Mouse (Mus musculus) mouse embryonic stem cell (cell line): ENCODE data around the gene Nol4l.

Experiments used
- in situ Hi-C, 2 experiments: fragments of 300-500 bp; cut with MboI; formaldehyde crosslinking; loops; 1 replicate in 1 of 2; 3 replicates in 1 of 2; pipeline ENCODE4 v1.14.3; 2019 to 2020; ENCODE audit warnings: low sequenced_read_pairs in 2 of 2, low pct_unique_long_range_greater_than_20kb in 1 of 2, mixed read lengths in 1 of 2; ENCODE audit not compliant: unreplicated experiment in 1 of 2

Gene Nol4l

GRCm38 (mm10) chr2:153546972-153547371 lies 17.2 kb upstream of the Nol4l start:
- in situ Hi-C loops = no loop called here

DNA sequence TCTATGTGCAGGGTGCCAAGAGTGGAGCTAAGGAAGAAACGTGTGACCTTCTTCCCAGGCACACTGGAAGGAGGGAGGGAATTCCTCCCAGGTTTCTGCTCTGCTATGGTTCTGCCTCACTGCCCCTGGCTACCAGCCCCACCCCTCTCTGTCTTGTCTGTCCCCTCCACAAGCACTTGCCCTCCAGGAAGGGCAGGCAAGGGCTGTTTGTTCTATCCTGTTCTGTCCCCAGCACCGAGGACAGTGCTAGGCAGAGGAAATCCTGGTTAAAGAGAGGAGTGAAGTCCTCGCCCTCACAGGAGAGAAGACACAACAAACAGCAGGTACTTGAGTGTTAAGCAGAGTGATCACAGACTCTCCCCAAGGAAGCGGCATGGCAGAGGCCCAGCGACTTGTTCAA lies 16.7 kb upstream of the Nol4l start:
- in situ Hi-C loops = no loop called here

GRCm38 (mm10) chr2:153544771-153545170 lies 15.0 kb upstream of the Nol4l start:
- in situ Hi-C loops = no loop called here

GRCm38 (mm10) chr2:153543911-153544730 lies 14.3 kb upstream of the Nol4l start:
- in situ Hi-C loops = no loop called here

DNA sequence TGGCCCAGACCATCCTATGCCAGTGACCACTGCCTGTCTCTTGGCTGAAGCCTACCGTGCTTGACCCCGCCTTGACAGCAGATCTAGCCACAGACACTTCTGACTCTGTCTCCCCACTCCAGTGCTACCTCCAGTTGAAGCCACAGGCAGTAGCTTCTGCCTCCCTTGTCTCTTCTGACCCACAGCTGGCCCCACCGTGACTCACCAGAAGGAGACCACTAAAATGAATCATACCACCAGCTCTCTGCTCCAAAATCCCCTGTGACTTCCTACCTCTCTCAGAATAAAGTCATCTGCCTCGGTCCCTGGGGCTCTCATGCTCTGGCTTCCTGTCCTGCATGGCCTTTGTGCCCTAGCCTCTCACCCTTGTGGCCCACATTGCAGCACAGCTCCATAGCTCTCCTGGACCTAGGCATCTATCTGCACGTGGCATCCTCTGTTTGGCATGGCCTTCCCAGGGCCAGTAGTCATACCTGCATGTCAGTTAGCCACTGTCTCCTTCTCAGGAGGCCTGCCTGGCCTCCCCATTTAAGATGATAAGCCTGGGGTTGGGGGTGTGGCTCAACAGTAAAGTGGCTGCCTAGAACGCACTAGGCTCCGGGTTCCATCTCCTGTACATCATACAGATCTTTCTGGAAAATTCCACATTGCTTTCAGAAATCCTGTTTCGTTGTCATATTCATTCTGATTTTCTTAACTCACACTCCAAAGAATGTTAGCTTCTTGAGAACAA lies 13.3 kb upstream of the Nol4l start:
- in situ Hi-C loops = no loop called here

GRCm38 (mm10) chr2:153538898-153539297 lies 9.1 kb upstream of the Nol4l start:
- in situ Hi-C loops = no loop called here

GRCm38 (mm10) chr2:153533981-153534380 lies 4.2 kb upstream of the Nol4l start:
- in situ Hi-C loops = no loop called here

DNA sequence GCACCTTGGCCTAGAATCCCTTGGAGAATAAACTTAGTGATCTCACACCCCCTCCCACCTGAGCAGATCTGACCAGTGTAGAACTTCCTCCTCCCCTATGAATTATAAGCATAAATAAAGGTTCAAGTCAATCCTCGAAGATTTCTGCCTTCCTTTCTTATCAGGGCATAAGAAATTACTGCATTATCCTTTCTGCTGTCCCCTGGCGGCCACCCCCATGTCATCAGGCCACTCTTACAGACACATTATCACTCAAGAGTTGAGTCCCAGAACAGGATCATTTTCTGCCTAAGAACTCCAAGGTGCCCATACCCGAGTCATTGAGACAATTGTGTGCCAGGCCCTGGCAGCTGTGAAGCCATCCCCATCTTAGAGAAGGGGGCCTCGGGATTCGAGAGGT lies 1.2 kb upstream of the Nol4l start:
- in situ Hi-C loops = no loop called here

GRCm38 (mm10) chr2:153529365-153529781 lies 398 bp downstream of the Nol4l start:
- in situ Hi-C loops = no loop called here

GRCm38 (mm10) chr2:153528571-153529364 lies 1.0 kb downstream of the Nol4l start:
- in situ Hi-C loops = no loop called here

GRCm38 (mm10) chr2:153527580-153528531 lies 1.9 kb downstream of the Nol4l start:
- in situ Hi-C loops = no loop called here

GRCm38 (mm10) chr2:153526850-153527530 lies 2.8 kb downstream of the Nol4l start:
- in situ Hi-C loops = no loop called here

GRCm38 (mm10) chr2:153525906-153526311 lies 3.9 kb downstream of the Nol4l start:
- in situ Hi-C loops = no loop called here

DNA sequence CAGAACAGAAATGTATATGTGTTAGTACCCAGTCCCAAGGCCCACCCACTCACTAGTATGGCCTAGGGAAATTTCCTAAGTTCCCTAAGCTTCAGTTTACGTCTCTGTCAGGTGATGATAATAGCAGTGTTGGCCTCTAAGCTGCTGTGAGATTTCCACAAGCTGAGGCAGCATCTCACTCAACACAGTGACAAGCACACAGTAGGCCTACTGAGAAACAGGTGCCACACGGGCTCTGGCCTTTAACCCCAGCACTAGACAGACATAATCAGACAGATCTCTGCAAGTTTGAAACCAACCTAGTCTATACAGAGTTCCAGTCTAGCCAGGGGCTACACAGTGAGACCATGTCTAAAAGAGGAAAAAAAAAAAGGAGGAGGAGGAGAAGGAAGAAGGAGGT lies 5.0 kb downstream of the Nol4l start:
- in situ Hi-C loops = no loop called here

DNA sequence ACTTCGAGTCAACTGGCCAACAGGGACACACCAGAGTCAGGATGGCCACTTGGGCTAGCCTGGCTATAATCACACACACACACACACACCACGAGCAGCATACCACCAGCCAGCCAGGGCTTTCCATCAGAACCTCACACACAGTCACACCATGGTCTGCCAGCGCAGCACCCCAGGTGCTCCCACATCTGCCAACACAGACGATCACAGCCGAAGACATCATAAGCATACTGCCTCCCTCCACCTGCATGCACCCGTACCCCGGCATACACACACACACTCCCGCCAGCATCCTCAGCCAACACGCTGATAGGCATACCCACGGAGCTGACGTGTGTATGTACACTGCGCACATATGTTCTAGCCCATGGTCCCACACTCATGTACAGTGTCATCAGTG lies 6.1 kb downstream of the Nol4l start:
- in situ Hi-C loops = no loop called here

- in situ Hi-C loops = no loop called here
Observed at GRCm38 (mm10) chr2:153523143-153523542, 6.6 kb downstream of the Nol4l start.

- in situ Hi-C loops = no loop called here
Observed at GRCm38 (mm10) chr2:153522270-153522669, 7.5 kb downstream of the Nol4l start.

DNA sequence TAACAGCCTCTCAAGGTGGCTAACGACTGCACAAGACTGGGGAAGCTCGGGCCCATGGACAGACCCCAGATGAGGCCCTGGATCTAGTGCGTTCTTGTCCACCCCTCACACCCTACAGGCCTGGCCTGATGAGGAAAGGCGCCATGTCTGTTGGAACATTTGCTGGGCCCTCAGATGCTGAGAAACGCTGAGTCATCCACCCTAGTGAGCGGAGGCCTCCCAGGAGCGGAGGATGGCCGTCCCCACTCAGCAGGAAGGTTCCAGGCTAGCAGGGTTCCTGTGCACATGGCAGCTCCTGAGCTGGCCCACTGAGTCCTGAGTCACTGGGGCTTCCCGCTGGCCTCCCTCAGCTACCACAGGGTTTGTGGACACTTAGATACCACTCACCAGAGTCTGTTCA lies 9.7 kb downstream of the Nol4l start:
- in situ Hi-C loops = no loop called here
